Comparison of ENCODE assay signal across 9 mouse cellular contexts in genomic region chr19:53704895-53705823, GRCm38 (mm10). TPM values are rescaled to one million over a fixed set of nuclear protein-coding genes. Genes with fewer than 3 reads are reported as not detected.
DNase-seq lines count a peak whose midpoint lies in the region; ATAC-seq and TF ChIP-seq lines count a peak whose summit lies in the region.
"Had no signal": no experiment of that assay in that cellular context is flagged by ENCODE, and none has a peak within 500 bp of the region (broad histone marks: within the 10 kb centered on the region; RNA-seq: fewer than 3 reads in every experiment).

No protein-coding gene starts in this region.

- no peak overlapping the region for H3K27ac ChIP-seq in embryonic facial prominence, embryonic 15.5 days (replicated peaks)
- no peak overlapping the region for H3K27ac ChIP-seq in hindbrain, embryonic 11.5 days (ENCODE audit: low read depth, low read length)
- H3K27ac ChIP-seq in liver, postnatal 0 days (ENCODE audit: low read depth): no peak overlapping the region
- peak overlapping the region; percentile 41; the same call in 1 of the 2 replicates for H3K27ac ChIP-seq in neural tube, embryonic 15.5 days (replicated peaks)

- H3K4me1 ChIP-seq in embryonic facial prominence, embryonic 15.5 days: peaks cover 5% of the 10 kb centered on the region; the same call in 1 of the 2 replicates
- peaks cover 4% of the 10 kb centered on the region; the same call in 1 of the 2 replicates for H3K4me1 ChIP-seq in hindbrain, embryonic 11.5 days (replicated peaks; ENCODE audit: control insufficient read depth, insufficient read depth, low read length)
- no peaks in the 10 kb centered on the region for H3K4me1 ChIP-seq in liver, postnatal 0 days (ENCODE audit: insufficient read depth)
- peaks cover 8% of the 10 kb centered on the region for H3K4me1 ChIP-seq in neural tube, embryonic 15.5 days

- no peak overlapping the region for H3K9ac ChIP-seq in embryonic facial prominence, embryonic 15.5 days
- peak overlapping the region; percentile 59; the same call in 1 of the 2 replicates for H3K9ac ChIP-seq in hindbrain, embryonic 11.5 days (ENCODE audit: low read depth, low read length)
- no peak overlapping the region for H3K9ac ChIP-seq in liver, postnatal 0 days (replicated peaks)
- H3K9ac ChIP-seq in neural tube, embryonic 15.5 days (replicated peaks): peak overlapping the region; percentile 47

- peak; percentile 67 for ATAC-seq in embryonic facial prominence, embryonic 15.5 days (ENCODE audit: insufficient number of reproducible peaks, low FRiP score, low TSS enrichment, low read depth)
- peak; percentile 87 for ATAC-seq in hindbrain, embryonic 11.5 days (ENCODE audit: low FRiP score)
- ATAC-seq in liver, postnatal 0 days: peak; percentile 48
- peak; percentile 89 for ATAC-seq in neural tube, embryonic 15.5 days (ENCODE audit: low FRiP score)

- TF ChIP-seq CTCF in liver, postnatal 0 days (IDR thresholded peaks at IDR 0.05; ENCODE audit: low read depth): peak; percentile 79

- no peak for TF ChIP-seq EP300 in liver, postnatal 0 days (IDR thresholded peaks at IDR 0.05; ENCODE audit: low read depth)

- H3K27me3 ChIP-seq in embryonic facial prominence, embryonic 15.5 days: no peaks in the 10 kb centered on the region
- no peaks in the 10 kb centered on the region for H3K27me3 ChIP-seq in hindbrain, embryonic 11.5 days (ENCODE audit: control insufficient read depth, insufficient read depth, low read length)
- H3K27me3 ChIP-seq in liver, postnatal 0 days (ENCODE audit: insufficient read depth, low read length): no peaks in the 10 kb centered on the region
- 0 out of 2 replicates have a peak, but pooled peaks cover 5% of the 10 kb centered on the region for H3K27me3 ChIP-seq in neural tube, embryonic 15.5 days (replicated peaks)

- H3K4me2 ChIP-seq in embryonic facial prominence, embryonic 15.5 days (replicated peaks): peak overlapping the region; percentile 76
- peak overlapping the region; percentile 56 for H3K4me2 ChIP-seq in hindbrain, embryonic 11.5 days (replicated peaks; ENCODE audit: low read depth, low read length)
- H3K4me2 ChIP-seq in liver, postnatal 0 days (ENCODE audit: low read depth, low read length): peak overlapping the region; percentile 66
- peak overlapping the region; percentile 85 for H3K4me2 ChIP-seq in neural tube, embryonic 15.5 days

- H3K36me3 ChIP-seq in embryonic facial prominence, embryonic 15.5 days: no peaks in the 10 kb centered on the region
- no peaks in the 10 kb centered on the region for H3K36me3 ChIP-seq in hindbrain, embryonic 11.5 days (ENCODE audit: control insufficient read depth, insufficient read depth, low read length)
- H3K36me3 ChIP-seq in liver, postnatal 0 days (replicated peaks; ENCODE audit: insufficient read depth, low read length): no peaks in the 10 kb centered on the region
- H3K36me3 ChIP-seq in neural tube, embryonic 15.5 days: no peaks in the 10 kb centered on the region

- peak; percentile 2 for DNase-seq in spleen, adult 12 weeks (ENCODE audit: low spot score)
- no peak for DNase-seq in spleen, postnatal 36 days (ENCODE audit: low spot score in 2 of 2)
- peak; percentile 81 for DNase-seq in hindbrain, embryonic 11.5 days (ENCODE audit: low spot score)
- peak; percentile 38 to 59 for DNase-seq in layer of hippocampus, adult 8-10 months (ENCODE audit: low spot score in 2 of 2)
- peak; percentile 72 for DNase-seq in liver, postnatal 0 days
- peak; percentile 21 to 30 for DNase-seq in thymus, adult 18-20 months

- H3K4me3 ChIP-seq in embryonic facial prominence, embryonic 15.5 days (replicated peaks): peak overlapping the region; percentile 44
- H3K4me3 ChIP-seq in hindbrain, embryonic 11.5 days (ENCODE audit: low read depth, low read length): peak overlapping the region; percentile 36
- H3K4me3 ChIP-seq in liver, postnatal 0 days (ENCODE audit: low read depth, low read length): peak overlapping the region; percentile 24
- peak overlapping the region; percentile 46 for H3K4me3 ChIP-seq in neural tube, embryonic 15.5 days (replicated peaks)
- H3K4me3 ChIP-seq: myocyte had no signal

- no peaks in the 10 kb centered on the region for H3K9me3 ChIP-seq in embryonic facial prominence, embryonic 15.5 days (replicated peaks)
- H3K9me3 ChIP-seq in hindbrain, embryonic 11.5 days (ENCODE audit: control insufficient read depth, low read length): no peaks in the 10 kb centered on the region
- H3K9me3 ChIP-seq in liver, postnatal 0 days (ENCODE audit: low read length): no peaks in the 10 kb centered on the region
- H3K9me3 ChIP-seq in neural tube, embryonic 15.5 days (replicated peaks): no peaks in the 10 kb centered on the region

- 6% methylated on average over 29 of the region's 29 CpGs for WGBS in embryonic facial prominence, embryonic 15.5 days
- WGBS in hindbrain, embryonic 11.5 days: 3% methylated on average over 27 of the region's 29 CpGs
- WGBS in liver, postnatal 0 days (ENCODE audit: insufficient replicate concordance): 6% methylated on average over 28 of the region's 29 CpGs
- 4% methylated on average over 28 of the region's 29 CpGs for WGBS in neural tube, embryonic 15.5 days

RNA-seq across cellular contexts. Expression of gene Rbm20, which starts 28.1 kb away (rescaled TPM):
- polyA plus RNA-seq in embryonic facial prominence, embryonic 15.5 days (2015; fragmentation: Nextera tagmentation; extraction: Ambion mirVana): 5.5 and 6.2 TPM in 2 replicates
- polyA plus RNA-seq in hindbrain, embryonic 11.5 days (2014; fragmentation: Nextera tagmentation; extraction: Ambion mirVana): 0.64 and 0.73 TPM in 2 replicates
- total RNA-seq in layer of hippocampus, adult 8-10 months (2022): 1 to 10 TPM; 1.8 to 4.0 (median 3.2) TPM
- polyA plus RNA-seq in liver, postnatal 0 days (2015; fragmentation: Nextera tagmentation; extraction: Ambion mirVana): 0.16 and 0.17 TPM in 2 replicates
- 0.51 and 1.4 TPM in 2 replicates for polyA plus RNA-seq in neural tube, embryonic 15.5 days (2015; fragmentation: Nextera tagmentation; extraction: Ambion mirVana)

Comparison
In these comparisons a context has a peak if more than half of its experiments do, and no peak if none do; other contexts are left out.
1. DNase-seq: peak in spleen, adult 12 weeks (single experiment), hindbrain, embryonic 11.5 days (single experiment), layer of hippocampus, adult 8-10 months (2 of 2), liver, postnatal 0 days (single experiment) and thymus, adult 18-20 months (2 of 2); none in spleen, postnatal 36 days (0 of 2).
2. H3K9ac ChIP-seq: peak in hindbrain, embryonic 11.5 days (single experiment) and neural tube, embryonic 15.5 days (single experiment); none in embryonic facial prominence, embryonic 15.5 days (single experiment) and liver, postnatal 0 days (single experiment).
3. Peak in every context shown above with its lines, with median percentiles within 50 percentile points of each other: ATAC-seq, H3K4me2 ChIP-seq and H3K4me3 ChIP-seq.